Mouse (Mus musculus) MEL (cell line): ENCODE measurements at regions not wholly inside any gene's neighbourhood (a gene's known extent, or its start where the extent isn't known, plus 50 kb on each side); places are given as distances from the start of the nearest gene placed in this dataset.
"Not testable (repeated sequence)": the region's sequence is repeated elsewhere in the genome, so short reads cannot be mapped to it uniquely, and the experiment has no call there.

ENCODE experiments used
- DNase-seq: peaks from one replicate; pipeline ENCODE4 v3.0.0; 2011; ENCODE audit warnings: low read depth, low spot score
- H3K27ac ChIP-seq: 2 replicates; pipeline ENCODE4 v1.5.1; 2012; ENCODE audit warnings: low read depth, mild to moderate bottlenecking, control low read depth, low read length, moderate library complexity; ENCODE audit not compliant: control insufficient read depth
- H3K27me3 ChIP-seq, 2 experiments: fragments of 150-350 bp in 1 of 2; sonication (generic) in 1 of 2; 2 replicates each; pipeline ENCODE4 v1.6.1; 2012; ENCODE audit warnings: low read length in 2 of 2, mild to moderate bottlenecking in 2 of 2, improper control_type of control experiment in 1 of 2, moderate library complexity in 1 of 2; ENCODE audit not compliant: insufficient read depth in 2 of 2, control insufficient read depth in 1 of 2
- H3K36me3 ChIP-seq, 2 experiments: 2 replicates each; pipeline ENCODE4 v1.6.1; 2012 to 2014; ENCODE audit warnings: low read length in 2 of 2, improper control_type of control experiment in 1 of 2, inconsistent platforms in 1 of 2, mild to moderate bottlenecking in 1 of 2; ENCODE audit not compliant: insufficient read depth in 2 of 2, control insufficient read depth in 1 of 2
- H3K4me1 ChIP-seq, 2 experiments: fragments of 150-350 bp in 1 of 2; sonication (generic) in 1 of 2; 2 replicates each; pipeline ENCODE4 v1.6.1; 2012; ENCODE audit warnings: low read length in 2 of 2, improper control_type of control experiment in 1 of 2, mild to moderate bottlenecking in 1 of 2; ENCODE audit not compliant: insufficient read depth in 2 of 2, control insufficient read depth in 1 of 2
- H3K4me3 ChIP-seq, 2 experiments: fragments of 150-350 bp in 1 of 2; sonication (generic) in 1 of 2; 2 replicates each; pipeline ENCODE4 v1.5.1; 2012; ENCODE audit warnings: low read depth in 2 of 2, low read length in 2 of 2, mild to moderate bottlenecking in 2 of 2, moderate library complexity in 2 of 2, control low read depth in 1 of 2, improper control_type of control experiment in 1 of 2; ENCODE audit not compliant: control insufficient read depth in 1 of 2, insufficient read depth in 1 of 2
- H3K79me2 ChIP-seq: 2 replicates; pipeline ENCODE4 v1.6.1; 2012; ENCODE audit warnings: mild to moderate bottlenecking, low read length, moderate library complexity; ENCODE audit not compliant: control insufficient read depth, poor library complexity, insufficient read depth
- H3K9ac ChIP-seq: 2 replicates; pipeline ENCODE4 v1.6.1; 2012; ENCODE audit warnings: low read depth, mild to moderate bottlenecking, control low read depth, low read length, moderate library complexity; ENCODE audit not compliant: control insufficient read depth, poor library complexity, severe bottlenecking
- H3K9me3 ChIP-seq: fragments of 150-350 bp; sonication (generic); replicated peaks from 2 replicates; pipeline ENCODE4 v1.6.1; 2012; ENCODE audit warnings: mild to moderate bottlenecking, low read length, improper control_type of control experiment, moderate library complexity; ENCODE audit not compliant: insufficient read depth
- CHD2 ChIP-seq: IDR thresholded peaks from 2 replicates; pipeline ENCODE4 v1.6.1; 2011; ENCODE audit warnings: low read length, improper control_type of control experiment
- CTCF ChIP-seq, 3 experiments: IDR thresholded peaks in 2 of 3; conservative IDR thresholded peaks in 1 of 3; 2 replicates each; pipeline ENCODE4 v1.5.1; 2011 to 2012; ENCODE audit warnings: low read length in 3 of 3, low read depth in 2 of 3, mild to moderate bottlenecking in 2 of 3, improper control_type of control experiment in 1 of 3, inconsistent platforms in 1 of 3, mixed read lengths in 1 of 3, moderate library complexity in 1 of 3; ENCODE audit not compliant: control insufficient read depth in 1 of 3, insufficient read depth in 1 of 3, poor library complexity in 1 of 3, severe bottlenecking in 1 of 3
- JUND ChIP-seq: IDR thresholded peaks from 2 replicates; pipeline ENCODE4 v1.6.1; 2011; ENCODE audit warnings: low read depth, mild to moderate bottlenecking, improper control_type of control experiment, low read length
- MAFK ChIP-seq: IDR thresholded peaks from 2 replicates; pipeline ENCODE4 v1.6.1; 2011; ENCODE audit warnings: low read depth, mild to moderate bottlenecking, low read length, improper control_type of control experiment, borderline replicate concordance
- MAX ChIP-seq: IDR thresholded peaks from 2 replicates; pipeline ENCODE4 v1.6.1; 2011; ENCODE audit warnings: low read length, improper control_type of control experiment
- MAZ ChIP-seq: IDR thresholded peaks from 2 replicates; pipeline ENCODE4 v1.6.1; 2012; ENCODE audit warnings: low read depth, mild to moderate bottlenecking, inconsistent platforms, low read length, improper control_type of control experiment
- MEF2A ChIP-seq: IDR thresholded peaks from 2 replicates; pipeline ENCODE4 v1.6.1; 2014; ENCODE audit warnings: low read depth, mild to moderate bottlenecking, inconsistent platforms, low read length, improper control_type of control experiment; ENCODE audit not compliant: poor library complexity, insufficient replicate concordance, severe bottlenecking; ENCODE audit errors: extremely low read depth
- MYB ChIP-seq: IDR thresholded peaks from 2 replicates; pipeline ENCODE4 v1.6.1; 2011; ENCODE audit warnings: mild to moderate bottlenecking, low read depth, low read length, improper control_type of control experiment
- NRF1 ChIP-seq: IDR thresholded peaks from 2 replicates; pipeline ENCODE4 v1.6.1; 2014; ENCODE audit warnings: low read depth, mild to moderate bottlenecking, inconsistent platforms, low read length, improper control_type of control experiment, moderate library complexity; ENCODE audit not compliant: poor library complexity, insufficient read depth, severe bottlenecking
- POLR2AphosphoS2 ChIP-seq: IDR thresholded peaks from 2 replicates; pipeline ENCODE4 v1.6.1; 2011; ENCODE audit warnings: low read length, improper control_type of control experiment
- TAL1 ChIP-seq: IDR thresholded peaks from 2 replicates; pipeline ENCODE4 v1.6.1; 2012; ENCODE audit warnings: mild to moderate bottlenecking, inconsistent platforms, low read length, moderate library complexity, mixed read lengths
- USF1 ChIP-seq: IDR thresholded peaks from 2 replicates; pipeline ENCODE4 v1.6.1; 2014; ENCODE audit warnings: low read depth, mild to moderate bottlenecking, inconsistent platforms, low read length, improper control_type of control experiment, moderate library complexity
- ZC3H11A ChIP-seq: IDR thresholded peaks from 2 replicates; pipeline ENCODE4 v1.6.1; 2012; ENCODE audit warnings: low read depth, mild to moderate bottlenecking, inconsistent platforms, low read length, improper control_type of control experiment

- no peaks in the 10 kb centered on the region for H3K9me3 ChIP-seq
- no peak overlapping the region for H3K4me3 ChIP-seq
- no peaks in the 10 kb centered on the region for H3K36me3 ChIP-seq
- TF ChIP-seq MYB: no peak
- TF ChIP-seq NRF1: no peak
- TF ChIP-seq TAL1: no peak
- TF ChIP-seq MAFK: no peak
- H3K79me2 ChIP-seq: no peaks in the 10 kb centered on the region
- H3K4me1 ChIP-seq: no peaks in the 10 kb centered on the region
- no peak for DNase-seq
- no peaks in the 10 kb centered on the region for H3K27me3 ChIP-seq
- no peak overlapping the region for H3K9ac ChIP-seq
- H3K27ac ChIP-seq: no peak overlapping the region
Measured at GRCm38 (mm10) chr5:68275558-68276263, 244.1 kb downstream of the Grxcr1 start.

GRCm38 (mm10) chr5:68295774-68296173 lies 264.1 kb downstream of the Grxcr1 start:
- H3K9me3 ChIP-seq, H3K4me3 ChIP-seq, H3K9ac ChIP-seq, H3K27me3 ChIP-seq, H3K4me1 ChIP-seq, H3K79me2 ChIP-seq, DNase-seq, H3K36me3 ChIP-seq, H3K27ac ChIP-seq: not testable (repeated sequence)

- H3K9me3 ChIP-seq: no peaks in the 10 kb centered on the region
- H3K9ac ChIP-seq: no peak overlapping the region
- no peaks in the 10 kb centered on the region for H3K79me2 ChIP-seq
- no peak overlapping the region for H3K4me3 ChIP-seq
- H3K36me3 ChIP-seq: no peaks in the 10 kb centered on the region
- TF ChIP-seq JUND (no peak), MAX (no peak), ZC3H11A (no peak), CTCF (IDR thresholded peaks at IDR 0.05 in 2 of 3, conservative IDR thresholded peaks at IDR 0.05 in 1 of 3; ENCODE audit: control insufficient read depth in 1 of 3, insufficient read depth in 1 of 3, low read depth in 2 of 3, low read length in 3 of 3, poor library complexity in 1 of 3, severe bottlenecking in 1 of 3) (no peak), MAZ (no peak), POLR2AphosphoS2 (no peak), USF1 (no peak), CHD2 (no peak), MEF2A (no peak)
- no peak overlapping the region for H3K27ac ChIP-seq
- DNase-seq: no peak
- no peaks in the 10 kb centered on the region for H3K4me1 ChIP-seq
- no peaks in the 10 kb centered on the region for H3K27me3 ChIP-seq
Measured at GRCm38 (mm10) chr5:68313187-68313586, 281.6 kb downstream of the Grxcr1 start.
